Mouse (Mus musculus): Measurements from ENCODE around the gene Fubp3.

DNA sequence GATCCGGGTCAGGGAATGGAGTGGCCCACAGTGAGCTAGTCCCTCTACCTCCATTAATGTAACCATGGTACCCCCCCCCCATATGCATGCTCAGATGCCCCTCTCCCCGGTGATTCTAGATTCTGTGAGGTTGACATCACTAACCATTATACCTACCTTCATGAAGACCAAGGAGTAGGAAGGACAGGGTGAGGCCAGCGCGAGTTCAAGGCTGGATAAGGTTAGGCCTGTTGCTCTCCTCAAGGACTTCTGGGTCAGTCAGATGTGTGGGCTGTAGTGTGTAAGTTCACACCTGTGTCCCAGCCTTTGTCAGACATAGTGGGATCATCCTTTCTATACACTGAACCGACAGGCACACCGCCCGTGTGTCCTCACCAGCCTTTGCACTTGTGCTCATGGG, 83.9 kb downstream of the Fubp3 start:
- TF ChIP-seq CTCF (IDR thresholded peaks at IDR 0.05; ENCODE audit: extremely low read depth, insufficient read depth, insufficient read length, insufficient replicate concordance) (no peak), POLR2A (IDR thresholded peaks at IDR 0.05; ENCODE audit: low read depth, low read length) (no peak)

Data from spleen, adult 2 months (tissue).